In genomic region chr12:56541068-56541467, GRCm38 (mm10) we compare ENCODE assay signal across 8 mouse cellular contexts. TPM values are rescaled to one million over a fixed set of nuclear protein-coding genes. Genes with fewer than 3 reads are reported as not detected.
DNase-seq lines count a peak whose midpoint lies in the region; ATAC-seq and TF ChIP-seq lines count a peak whose summit lies in the region.

No protein-coding gene starts in this region.

- TF ChIP-seq POLR2A in testis, adult 2 months (IDR thresholded peaks at IDR 0.05; ENCODE audit: control insufficient read depth, low read depth, low read length): no peak

- DNase-seq in layer of hippocampus, adult 11-12 months (ENCODE audit: low spot score): peak; percentile 52
- DNase-seq in layer of hippocampus, adult 9-10 months (ENCODE audit: low spot score): no peak
- peak; percentile 39 for DNase-seq in cerebellum, adult 9-11 months
- peak; percentile 36 to 71 for DNase-seq in frontal cortex, postnatal 14 days (ENCODE audit: low spot score in 2 of 2)
- peak; percentile 74 to 79 for DNase-seq in left cerebral cortex, postnatal 25 days (ENCODE audit: low spot score in 2 of 2)

- peak; percentile 80 for TF ChIP-seq CTCF in testis, adult 2 months (IDR thresholded peaks at IDR 0.05; ENCODE audit: control insufficient read depth, insufficient read depth, insufficient replicate concordance, low read depth, low read length)

- no peak overlapping the region for H3K27ac ChIP-seq in intestine, embryonic 15.5 days
- no peak overlapping the region for H3K27ac ChIP-seq in midbrain, embryonic 16.5 days (ENCODE audit: low read length)
- no peak overlapping the region for H3K27ac ChIP-seq in testis, adult 2 months (ENCODE audit: control insufficient read depth, insufficient read depth, low read depth, low read length)

- H3K4me3 ChIP-seq in intestine, embryonic 15.5 days (replicated peaks): no peak overlapping the region
- no peak overlapping the region for H3K4me3 ChIP-seq in midbrain, embryonic 16.5 days (ENCODE audit: low read depth, low read length)
- no peak overlapping the region for H3K4me3 ChIP-seq in testis, adult 2 months (ENCODE audit: control insufficient read depth, low read depth, low read length)

- 0 out of 2 replicates have a peak, but pooled peaks have one; percentile 20 for ATAC-seq in intestine, embryonic 15.5 days
- ATAC-seq in midbrain, embryonic 16.5 days: peak; percentile 52

- H3K9me3 ChIP-seq in intestine, embryonic 15.5 days: no peaks in the 10 kb centered on the region
- H3K9me3 ChIP-seq in midbrain, embryonic 16.5 days (replicated peaks; ENCODE audit: control insufficient read depth, low read length, poor library complexity, severe bottlenecking): no peaks in the 10 kb centered on the region

- peaks cover 64% of the 10 kb centered on the region for H3K27me3 ChIP-seq in intestine, embryonic 15.5 days (replicated peaks)
- peaks cover 60% of the 10 kb centered on the region for H3K27me3 ChIP-seq in midbrain, embryonic 16.5 days (ENCODE audit: control insufficient read depth, insufficient read depth, low read depth, low read length)
- H3K27me3 ChIP-seq in testis, adult 2 months (ENCODE audit: control insufficient read depth, insufficient read depth, low read length): peaks cover 4% of the 10 kb centered on the region

- H3K36me3 ChIP-seq in intestine, embryonic 15.5 days: no peaks in the 10 kb centered on the region
- H3K36me3 ChIP-seq in midbrain, embryonic 16.5 days (ENCODE audit: control insufficient read depth, insufficient read depth, low read length): no peaks in the 10 kb centered on the region
- H3K36me3 ChIP-seq in testis, adult 2 months (ENCODE audit: control insufficient read depth, insufficient read depth, low read length): no peaks in the 10 kb centered on the region

- 2% methylated on average over 14 of the region's 14 CpGs for WGBS in intestine, embryonic 15.5 days
- under 1% methylated on average over 14 of the region's 14 CpGs for WGBS in midbrain, embryonic 16.5 days

- intact Hi-C loops in left cerebral cortex, postnatal 25 days (cut with DNase I): loop anchor here (2.0 to 10.0 kb wide), 3 partner anchors 296 to 654 kb away; no protein-coding TSS in a partner anchor

- peak overlapping the region; percentile 20; the same call in 1 of the 2 replicates for H3K4me2 ChIP-seq in intestine, embryonic 15.5 days (replicated peaks)
- H3K4me2 ChIP-seq in midbrain, embryonic 16.5 days (ENCODE audit: low read length): peak overlapping the region; percentile 36

- 0 out of 2 replicates have a peak, but pooled peaks cover 4% of the 10 kb centered on the region for H3K4me1 ChIP-seq in intestine, embryonic 15.5 days (replicated peaks)
- 0 out of 2 replicates have a peak, but pooled peaks cover under 1% of the 10 kb centered on the region for H3K4me1 ChIP-seq in midbrain, embryonic 16.5 days (ENCODE audit: control insufficient read depth, insufficient read depth, low read length)
- H3K4me1 ChIP-seq in testis, adult 2 months (ENCODE audit: control insufficient read depth, insufficient read depth, low read length): peaks cover 6% of the 10 kb centered on the region

- H3K9ac ChIP-seq in intestine, embryonic 15.5 days: no peak overlapping the region
- H3K9ac ChIP-seq in midbrain, embryonic 16.5 days (ENCODE audit: low read depth, low read length): no peak overlapping the region

RNA-seq across cellular contexts. Expression of gene Nkx2-1, which starts 4.4 kb away (rescaled TPM):
- polyA plus RNA-seq in intestine, embryonic 15.5 days (2015; fragmentation: Nextera tagmentation; extraction: Ambion mirVana): not detected in 2 replicates
- total RNA-seq in left cerebral cortex, postnatal 25 days (2021): 1 to 10 TPM in 1 of 2 experiments, under 1 TPM in 1; 0.34 to 1.3 TPM
- 3.2 and 5.7 TPM in 2 replicates for polyA plus RNA-seq in midbrain, embryonic 16.5 days (2015; fragmentation: Nextera tagmentation; extraction: Ambion mirVana)
- polyA plus RNA-seq in testis, adult 2 months (2012; rRNA removed): not detected in 2 replicates
